Mouse (Mus musculus): ENCODE results near the gene Dcst1.

Gene Dcst1

DNA sequence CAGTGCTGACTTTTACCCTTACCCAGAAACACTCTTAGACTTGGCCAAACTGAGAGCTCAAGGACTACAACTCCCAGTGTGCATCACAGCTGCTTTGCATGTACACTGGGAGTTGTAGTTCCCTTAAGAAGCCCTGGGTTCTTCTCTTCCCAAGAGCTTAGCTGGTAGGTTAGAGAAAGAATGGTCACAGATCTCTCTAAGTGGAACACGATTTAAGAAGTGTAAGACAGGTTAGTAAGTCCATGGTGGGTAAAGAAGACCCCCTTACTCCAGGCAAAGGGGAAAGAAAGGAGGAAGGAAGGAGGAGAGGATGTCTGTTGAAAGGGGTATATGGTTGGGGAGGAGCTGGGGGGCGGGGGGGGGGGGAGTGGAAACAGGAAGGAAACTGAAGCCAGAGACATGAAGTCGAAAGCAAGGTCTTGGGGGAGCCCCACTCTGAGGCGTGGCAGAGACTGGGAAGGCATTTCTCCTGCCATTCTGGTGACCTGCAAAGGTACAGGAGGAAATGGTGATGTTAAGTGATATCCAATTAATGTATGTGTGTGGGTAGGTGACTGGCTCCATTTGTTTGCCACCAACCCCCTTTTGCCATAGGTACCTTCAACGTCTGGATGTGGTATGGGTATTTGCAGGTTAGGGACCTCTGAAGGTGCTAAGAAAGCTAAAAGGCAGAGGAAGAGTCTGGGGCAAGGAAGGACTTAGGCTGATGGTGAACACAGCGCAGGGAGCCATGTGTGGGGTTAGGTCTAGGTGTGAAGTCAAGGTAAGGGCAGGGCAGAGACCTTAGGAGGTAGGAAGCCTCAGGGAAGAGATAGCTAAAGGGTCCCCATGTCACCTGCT is 24.1 kb upstream of the Dcst1 start:
- in situ Hi-C loops (cut with MboI, MseI), result no loop called here

DNA sequence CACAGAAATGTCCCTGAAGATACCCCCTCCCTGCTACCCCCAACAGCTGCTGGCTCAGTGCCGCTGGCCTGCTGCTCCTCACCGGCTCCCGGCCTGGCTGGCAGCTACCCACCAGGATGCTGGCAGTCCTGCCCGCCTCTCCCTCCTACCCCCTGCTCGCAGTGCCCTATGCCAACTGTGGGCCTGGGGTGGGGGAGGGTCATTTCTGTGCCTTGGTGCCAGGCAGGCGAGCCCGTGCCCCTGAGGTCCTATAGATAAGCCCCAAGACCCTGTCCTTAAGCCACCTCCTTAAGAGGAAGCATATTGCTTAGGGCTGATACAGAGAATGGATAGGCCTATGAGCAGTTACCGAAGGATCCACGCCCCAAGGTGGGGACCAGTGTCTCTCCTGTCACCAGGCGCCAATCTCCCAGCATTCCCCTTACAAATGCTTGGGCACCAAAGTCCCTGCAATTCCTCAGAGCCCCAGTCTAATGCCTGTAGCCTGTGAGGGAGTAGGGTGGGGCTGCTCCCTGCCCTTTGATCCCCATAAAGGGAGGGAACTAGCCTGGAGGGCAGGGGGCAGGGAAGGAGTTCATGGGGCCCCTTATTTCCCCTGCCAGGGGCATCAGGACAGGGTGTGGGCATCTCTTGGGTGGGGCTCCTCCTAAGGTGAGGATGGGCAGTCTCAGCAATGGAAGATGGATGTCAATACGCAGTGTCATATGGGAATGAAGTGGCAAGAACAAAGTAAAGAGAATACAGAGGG is 23.3 kb upstream of the Dcst1 start:
- in situ Hi-C loops (cut with MboI, MseI), result no loop called here

DNA sequence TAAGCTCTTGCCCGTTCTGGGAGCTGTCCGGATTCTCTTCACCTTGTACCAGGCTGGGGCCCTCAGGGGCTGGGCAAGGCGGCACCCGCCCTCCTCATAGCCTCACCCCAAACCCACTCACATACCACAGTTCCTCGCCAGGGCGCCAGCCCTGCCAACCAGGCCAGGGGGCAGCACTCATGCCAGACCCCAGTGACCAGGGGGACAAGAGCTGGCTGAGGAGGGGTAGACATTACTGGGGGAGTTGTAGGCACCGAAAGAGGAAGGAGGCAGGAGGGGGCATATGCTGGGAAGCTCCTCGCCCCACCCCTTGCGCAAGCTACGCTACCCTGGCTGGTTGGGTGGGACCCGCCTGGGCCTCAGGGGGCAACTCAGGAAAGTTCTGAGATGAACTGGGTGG is 22.6 kb upstream of the Dcst1 start:
- in situ Hi-C loops (cut with MboI, MseI), result no loop called here

DNA sequence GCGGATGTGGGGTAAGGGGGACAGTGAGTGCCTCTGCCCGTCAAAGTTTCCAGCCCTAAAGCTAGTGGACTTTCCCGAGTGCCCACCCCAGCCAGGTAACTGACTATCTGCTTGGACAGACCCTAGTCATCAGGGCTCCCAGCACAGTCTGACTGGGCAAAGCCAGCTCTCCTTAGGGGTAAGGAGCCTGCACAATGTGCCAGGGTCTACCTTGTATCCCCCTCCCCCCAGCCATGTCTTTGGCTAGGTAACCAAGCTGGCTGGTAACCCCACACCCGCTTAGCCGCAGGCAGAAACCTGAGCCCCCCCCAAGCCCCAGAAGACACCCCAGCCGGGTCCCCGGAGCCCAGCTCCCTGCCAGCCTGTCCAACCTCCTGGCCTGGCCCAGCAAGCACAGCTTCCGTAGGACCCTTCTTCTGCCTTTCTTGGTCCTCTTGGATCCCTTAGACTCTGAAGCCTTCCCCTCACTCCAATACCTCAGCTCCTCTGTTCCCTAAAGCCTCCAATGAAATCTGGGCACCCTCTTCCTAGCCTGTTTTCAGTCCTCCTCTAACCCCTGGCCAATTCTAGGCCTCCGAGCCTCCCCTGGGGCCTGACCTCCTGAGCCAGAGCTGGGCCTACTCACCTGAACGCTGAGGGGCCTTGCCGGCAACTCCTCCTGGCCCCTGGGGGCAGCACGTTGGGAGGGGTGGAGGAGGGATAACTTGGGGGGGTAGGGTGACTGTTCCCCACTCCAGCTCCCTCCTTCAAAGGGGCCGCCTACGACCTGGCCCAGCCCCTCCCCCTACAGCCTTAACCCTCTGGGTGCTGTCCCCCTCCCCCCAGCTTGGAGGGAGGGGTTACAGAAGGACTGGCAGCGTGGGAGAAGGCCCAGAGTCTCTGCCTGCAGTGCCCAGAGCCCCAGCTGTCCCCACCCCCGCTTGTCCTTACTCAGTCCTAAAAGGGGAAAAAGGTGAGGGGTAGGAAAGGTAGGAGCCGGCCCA is 21.7 kb upstream of the Dcst1 start:
- in situ Hi-C loops (cut with MboI, MseI), result no loop called here

DNA sequence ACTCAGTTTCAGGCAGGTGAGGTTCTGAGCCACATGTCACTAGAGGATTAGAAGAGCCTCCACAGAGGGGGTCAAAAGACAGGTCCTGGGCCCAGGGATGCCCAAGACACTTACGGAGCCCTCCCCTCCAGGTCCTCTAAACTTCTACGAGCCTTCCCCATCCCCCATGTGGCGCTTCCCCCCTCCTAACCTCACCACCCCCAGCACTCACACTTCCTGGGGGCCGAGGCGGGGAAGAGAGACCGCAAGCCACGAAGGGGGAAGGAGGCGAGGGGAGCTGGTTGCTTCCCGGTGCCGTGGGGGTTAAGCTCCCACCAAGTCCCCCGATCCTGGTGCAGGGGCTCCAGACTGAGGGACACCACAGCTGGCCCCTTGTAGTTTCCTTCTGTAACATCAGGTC is 20.4 kb upstream of the Dcst1 start:
- in situ Hi-C loops (cut with MboI, MseI), result no loop called here

DNA sequence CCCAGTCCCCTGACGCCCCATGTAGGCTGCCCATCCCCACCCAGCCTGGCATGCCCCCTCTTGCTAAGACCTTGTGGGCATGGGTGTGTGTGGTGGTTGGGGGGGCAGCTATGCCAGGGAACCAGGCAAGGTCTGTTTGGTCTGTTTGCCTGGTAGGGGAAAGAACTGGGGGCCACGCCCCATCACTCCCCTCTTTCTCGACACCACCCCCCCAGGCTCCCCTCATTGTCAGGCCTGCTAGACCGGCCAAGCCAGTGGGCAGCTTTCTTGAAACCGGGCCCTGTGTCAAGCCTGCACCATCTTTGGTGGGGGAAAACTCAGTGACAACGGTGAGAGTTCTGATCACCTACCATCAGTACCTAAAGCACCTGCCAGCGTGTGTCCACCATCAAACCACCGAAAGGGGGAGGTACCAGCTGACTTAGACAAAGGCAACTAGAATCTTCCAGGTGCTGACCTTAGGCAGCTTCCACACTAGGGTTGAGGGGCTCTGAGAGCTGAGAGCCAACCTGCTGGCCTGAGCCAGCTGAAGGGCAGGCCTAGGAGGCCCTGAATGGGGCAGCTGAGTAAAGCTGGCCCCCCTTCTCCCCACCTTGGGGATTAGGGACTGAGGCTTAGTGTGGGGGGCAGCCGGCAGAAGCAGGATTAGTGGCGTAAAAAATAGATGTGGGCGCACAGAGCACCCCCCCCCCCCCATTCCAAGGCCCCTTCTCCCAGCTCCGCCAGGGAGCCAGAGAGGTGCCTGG is 19.5 kb upstream of the Dcst1 start:
- in situ Hi-C loops (cut with MboI, MseI), result no loop called here

DNA sequence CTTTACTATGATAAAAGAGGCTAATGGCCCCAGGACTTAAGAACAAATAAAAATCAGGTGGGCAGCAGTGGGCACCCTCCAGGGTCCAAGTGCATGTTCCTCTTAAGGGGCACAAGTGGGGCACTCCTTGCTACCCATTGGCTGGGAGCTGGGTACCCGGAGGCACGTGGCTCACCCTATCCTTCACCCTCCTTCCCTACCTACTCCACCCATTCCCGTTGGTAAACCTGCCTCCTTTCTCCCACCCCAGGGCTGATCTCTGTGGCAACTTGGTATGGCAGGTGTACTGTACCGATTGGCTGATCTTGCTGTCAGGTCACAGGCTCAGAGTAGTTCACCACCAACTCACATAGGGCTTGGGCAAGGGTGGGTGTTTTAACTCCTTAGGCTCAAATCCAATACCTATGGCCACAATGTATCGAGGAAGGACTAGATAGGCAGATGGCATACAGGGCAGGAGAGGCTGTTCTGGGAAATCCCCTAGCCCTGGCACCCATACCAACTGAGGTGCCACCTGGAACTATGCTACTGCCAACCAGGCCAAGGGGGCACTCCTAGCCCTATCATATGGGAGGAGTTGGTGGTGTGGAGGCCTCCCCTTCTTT is 18.7 kb upstream of the Dcst1 start:
- in situ Hi-C loops (cut with MboI, MseI), result no loop called here

DNA sequence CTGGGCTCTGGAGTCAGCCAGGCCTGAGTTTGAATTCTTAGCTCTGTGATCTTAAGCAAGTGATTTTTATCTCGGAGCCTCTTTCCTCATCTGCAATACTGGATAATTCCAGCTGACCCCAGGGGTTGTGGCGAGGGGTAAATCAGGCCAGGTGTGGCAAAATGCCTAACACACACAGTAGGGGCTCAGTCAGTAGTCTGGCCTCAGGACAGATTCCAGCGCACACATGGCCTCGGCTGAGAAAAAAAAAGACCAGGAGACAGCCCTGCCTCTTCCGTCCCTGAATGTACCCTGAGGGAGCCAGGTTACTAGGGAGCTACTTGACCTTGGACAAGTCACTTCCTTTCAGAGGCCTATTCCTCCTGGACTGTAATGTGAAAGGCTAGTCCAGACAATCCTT is 17.9 kb upstream of the Dcst1 start:
- in situ Hi-C loops (cut with MboI, MseI), result no loop called here

DNA sequence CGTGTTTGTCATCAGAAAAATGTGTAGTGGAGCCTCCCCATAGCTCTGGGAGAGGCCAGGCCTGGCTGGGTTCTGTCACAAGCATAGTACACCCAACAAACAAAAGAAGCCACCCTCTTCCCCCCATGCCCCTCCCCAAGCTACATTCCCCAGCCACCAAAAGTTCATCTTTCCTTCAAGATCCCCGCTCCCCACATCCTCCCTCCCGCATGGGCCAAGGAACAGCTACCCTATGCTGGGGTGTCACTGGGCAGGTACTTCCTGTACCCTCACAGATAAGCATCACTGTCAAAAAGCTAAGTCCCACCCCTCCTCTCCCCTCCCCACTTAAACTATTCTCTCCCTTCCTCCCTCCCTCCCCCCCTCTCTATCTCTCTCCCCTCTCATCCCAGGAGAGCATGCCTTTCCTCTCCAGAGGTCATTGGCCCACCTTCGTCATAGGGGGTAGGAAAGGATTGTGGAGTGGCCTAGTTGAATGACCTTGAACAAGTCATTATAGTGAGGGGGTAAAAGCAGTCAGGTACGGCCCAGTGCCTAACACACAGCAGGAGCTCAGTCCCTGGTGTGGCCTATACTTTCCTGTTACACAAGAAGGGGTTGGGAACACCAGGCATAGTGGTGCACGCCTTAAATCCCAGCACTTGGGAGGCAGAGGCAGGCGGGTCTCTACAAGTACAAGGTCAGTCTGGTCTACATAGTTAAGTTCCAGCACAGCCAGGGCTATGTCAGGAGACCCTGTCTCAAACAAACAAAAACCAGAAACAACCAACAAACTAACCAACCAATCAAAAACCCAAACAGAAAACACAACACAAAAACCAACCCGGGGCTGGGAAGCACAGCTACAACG is 17.2 kb upstream of the Dcst1 start:
- in situ Hi-C loops (cut with MboI, MseI), result no loop called here

DNA sequence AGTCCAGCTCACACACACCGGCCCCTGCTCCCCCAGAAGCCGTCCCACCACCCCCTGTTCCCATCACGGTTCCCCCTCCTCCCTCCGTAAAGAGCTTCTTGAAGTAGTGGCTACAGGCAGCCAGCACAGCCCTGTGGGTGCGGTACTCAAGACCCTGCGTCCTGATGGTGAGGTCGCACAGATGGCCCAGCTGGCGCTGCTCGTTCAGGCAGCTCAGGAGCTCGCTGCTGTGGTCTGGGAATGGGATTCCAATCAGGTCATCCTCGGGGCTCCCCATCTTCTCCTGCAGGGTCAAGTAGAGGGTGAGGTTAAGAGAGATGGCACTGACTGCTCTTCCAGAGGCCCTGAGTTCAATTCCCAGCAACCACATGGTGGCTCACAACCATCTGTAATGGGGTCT is 16.2 kb upstream of the Dcst1 start:
- in situ Hi-C loops (cut with MboI, MseI), result no loop called here

DNA sequence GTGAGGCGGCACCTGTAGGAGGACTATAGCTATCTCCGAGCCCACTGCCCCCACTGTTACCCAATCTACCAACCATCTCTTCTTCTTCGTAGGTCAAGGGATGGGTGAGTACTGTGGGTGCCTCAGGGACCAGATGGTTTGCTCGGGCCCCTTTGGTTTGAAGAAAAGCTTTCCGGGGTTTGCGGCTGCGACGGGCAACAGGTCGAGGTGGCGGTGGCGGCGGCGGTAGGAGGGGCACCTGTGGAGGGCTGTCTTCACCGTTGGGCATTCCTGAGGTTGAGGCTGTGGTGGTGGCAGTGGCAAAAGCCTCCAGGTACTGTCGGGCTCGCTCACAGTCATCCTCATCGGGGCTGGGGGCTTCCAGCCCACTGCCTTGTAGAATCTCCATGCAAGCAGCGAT is 15.7 kb upstream of the Dcst1 start:
- in situ Hi-C loops (cut with MboI, MseI), result no loop called here

DNA sequence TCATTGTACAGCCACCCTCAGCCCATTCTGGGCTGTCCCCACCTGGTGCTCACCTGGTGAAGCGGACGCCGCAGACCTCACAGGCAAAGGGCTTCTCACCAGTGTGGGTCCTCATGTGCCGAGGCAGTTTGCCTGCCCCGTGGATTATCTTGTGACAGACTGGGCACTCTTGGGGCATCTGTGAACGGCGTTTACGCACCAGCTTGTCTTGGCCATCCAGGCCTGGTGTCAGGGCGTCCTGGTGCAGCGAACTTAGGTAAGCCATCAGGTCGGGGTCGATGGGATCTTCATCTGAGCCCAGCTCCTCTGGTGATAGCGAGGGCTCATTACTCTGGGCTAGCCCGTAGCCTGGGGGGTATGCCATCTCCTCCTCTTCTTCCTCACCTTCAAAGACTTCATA is 15.2 kb upstream of the Dcst1 start:
- in situ Hi-C loops (cut with MboI, MseI), result no loop called here

DNA sequence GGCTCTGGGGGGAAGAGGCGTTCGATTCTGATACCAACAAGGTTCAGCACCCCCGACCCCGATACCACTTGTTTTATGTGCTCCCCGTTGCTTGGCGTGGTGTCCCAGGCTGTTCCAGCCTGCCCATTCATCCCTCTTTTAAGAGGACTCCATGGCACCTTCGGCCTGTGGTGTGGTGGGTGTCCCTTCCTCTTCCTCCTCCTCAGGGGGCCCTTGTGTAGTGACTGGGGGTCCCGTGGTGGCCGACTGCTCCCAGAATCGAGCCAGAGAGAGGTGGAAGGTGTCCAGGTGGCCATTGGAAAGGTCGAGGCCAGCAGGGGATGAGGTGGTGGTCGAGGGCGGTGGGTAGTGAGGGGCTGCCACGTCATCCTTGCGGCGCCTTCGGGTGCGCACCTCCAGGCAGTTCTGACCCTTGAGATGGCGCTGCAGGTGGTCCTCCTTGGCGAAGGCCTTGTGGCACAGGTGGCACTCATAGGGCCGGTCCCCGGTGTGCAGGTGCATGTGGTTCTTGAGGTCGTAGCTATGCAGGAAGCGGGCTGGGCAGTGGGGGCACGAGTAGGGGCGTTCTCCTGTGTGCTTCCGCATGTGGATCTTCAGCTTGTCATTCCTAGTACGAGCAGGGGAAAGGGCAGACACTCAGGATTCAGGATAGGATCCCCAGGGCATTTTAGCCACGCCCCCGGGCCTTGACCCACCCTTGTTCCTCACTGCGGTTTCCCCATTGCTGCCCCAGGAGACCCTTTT is 14.5 kb upstream of the Dcst1 start:
- in situ Hi-C loops (cut with MboI, MseI), result no loop called here

DNA sequence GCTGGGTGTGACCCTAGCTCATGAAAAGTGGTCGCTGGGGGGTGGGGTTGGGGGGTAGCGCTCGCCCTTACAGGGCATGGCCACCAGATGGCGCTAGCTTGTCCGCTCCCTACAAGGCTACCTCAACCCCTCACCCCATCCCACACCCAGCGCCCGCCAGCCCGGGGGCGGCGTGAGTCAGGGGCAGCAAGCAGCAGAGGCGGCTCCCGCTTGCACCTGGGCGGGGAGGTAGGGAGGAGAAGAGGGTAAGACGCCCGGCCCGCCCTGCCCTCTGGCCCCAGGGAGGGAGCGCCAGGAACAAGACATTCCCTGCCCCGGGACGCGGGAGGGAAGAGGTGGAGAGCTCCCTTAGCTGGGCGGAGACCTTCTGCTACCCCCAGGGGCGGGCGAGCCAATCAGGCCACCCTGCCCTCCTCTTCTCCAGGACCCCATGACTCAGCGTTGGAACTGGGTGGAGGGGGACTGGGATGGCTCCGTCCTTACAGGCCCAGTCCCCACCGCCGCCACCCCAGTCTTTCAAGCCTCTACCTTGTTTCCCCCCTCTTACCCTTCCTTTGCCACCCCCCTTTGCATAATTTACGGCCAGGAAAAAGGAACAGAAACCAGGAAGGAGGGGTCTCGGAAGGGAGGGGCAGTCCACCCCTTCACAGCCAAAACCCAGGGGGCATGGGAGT is 13.5 kb upstream of the Dcst1 start:
- in situ Hi-C loops (cut with MboI, MseI), result no loop called here

DNA sequence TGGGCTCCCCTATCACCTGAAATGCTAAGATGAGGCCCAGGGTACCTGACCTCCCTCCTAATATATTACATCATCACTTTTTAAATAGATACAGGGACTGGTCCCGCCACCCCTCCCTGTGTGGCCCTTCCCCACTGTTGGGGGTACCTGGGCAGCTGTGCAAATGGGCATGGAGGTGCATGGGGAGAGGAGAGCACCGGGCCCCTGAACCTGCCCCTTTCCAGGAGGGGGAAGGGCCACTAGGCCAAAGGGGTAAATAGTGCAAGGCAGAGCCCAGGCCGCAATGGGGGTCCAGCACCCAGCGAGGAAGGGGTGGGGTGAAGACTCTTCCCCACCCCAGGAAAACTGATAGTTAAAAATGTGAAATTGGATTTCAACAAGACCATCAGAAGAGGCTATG is 12.8 kb upstream of the Dcst1 start:
- in situ Hi-C loops (cut with MboI, MseI), result no loop called here

DNA sequence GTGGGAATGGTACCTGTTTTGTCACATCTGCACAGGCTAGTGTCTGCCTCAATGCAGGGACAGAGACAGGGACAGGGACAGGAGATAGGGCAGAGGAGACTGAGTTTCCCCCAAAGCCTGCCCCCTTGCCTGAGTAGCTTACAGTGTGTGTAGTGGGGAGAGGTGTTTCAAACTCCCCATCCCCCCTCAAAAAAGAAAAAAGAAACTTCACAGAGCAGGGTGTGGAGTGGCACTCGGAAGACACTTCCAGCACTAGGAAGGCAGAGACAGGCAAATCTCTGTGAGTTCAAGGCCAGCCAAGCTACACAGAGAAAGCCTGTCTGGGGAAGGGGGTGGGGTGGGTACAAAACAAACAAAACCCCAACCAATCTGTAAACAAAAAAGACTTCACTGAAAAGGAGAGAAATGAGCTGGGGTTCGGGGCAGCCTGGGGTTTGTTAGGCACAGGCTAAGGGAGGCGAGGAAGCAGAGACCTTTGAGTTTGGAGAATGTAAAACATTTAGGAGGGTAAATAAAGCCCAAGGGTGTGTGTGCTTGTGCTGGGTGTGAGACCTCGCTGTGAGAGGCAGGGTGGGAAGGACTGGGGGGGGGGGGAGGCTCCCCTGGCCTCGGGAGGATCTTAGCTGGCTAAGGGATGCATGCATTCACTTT is 8.7 kb upstream of the Dcst1 start:
- in situ Hi-C loops (cut with MboI, MseI), result no loop called here

DNA sequence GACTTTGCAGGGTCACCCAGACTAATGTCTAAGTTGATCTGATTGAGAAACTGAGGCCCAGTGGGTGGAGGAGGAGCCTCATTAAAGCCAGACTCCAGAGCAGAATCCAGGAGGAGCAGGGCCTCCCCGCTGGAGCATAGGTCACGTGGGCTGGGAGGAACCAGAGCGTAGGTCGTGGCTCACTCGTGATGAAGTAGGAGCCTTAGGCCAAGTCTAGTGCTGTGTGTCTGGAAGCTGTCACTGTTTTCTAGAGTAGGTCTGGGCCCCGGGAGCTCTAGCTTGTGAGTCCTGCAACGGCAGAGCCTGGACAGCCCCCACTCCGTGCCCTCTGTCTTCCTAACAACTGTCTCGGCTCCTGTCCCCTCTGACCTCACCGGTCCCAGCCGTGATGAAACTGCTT is 2.3 kb upstream of the Dcst1 start:
- in situ Hi-C loops (cut with MboI, MseI), result no loop called here
